Comparison of ENCODE assay signal across 28 mouse cellular contexts in genomic region chr11:31867976-31868375, GRCm38 (mm10). TPM values are rescaled to one million over a fixed set of nuclear protein-coding genes. Genes with fewer than 3 reads are reported as not detected.
DNase-seq lines count a peak whose midpoint lies in the region; ATAC-seq and TF ChIP-seq lines count a peak whose summit lies in the region.
"Had no signal": no experiment of that assay in that cellular context is flagged by ENCODE, and none has a peak within 500 bp of the region (broad histone marks: within the 10 kb centered on the region; RNA-seq: fewer than 3 reads in every experiment).

No protein-coding gene starts in this region.

- no peak overlapping the region for H3K4me3 ChIP-seq in bone marrow macrophage, adult 2 months (ENCODE audit: insufficient read depth, low read length)
- H3K4me3 ChIP-seq: embryonic facial prominence, embryonic 10.5 days; embryonic facial prominence, embryonic 13.5 days; forebrain, embryonic 10.5 days; forebrain, embryonic 13.5 days; gastrocnemius, adult 2 months; heart, adult 2 months; heart, embryonic 10.5 days; heart, embryonic 13.5 days; hindbrain, embryonic 15.5 days had no signal

- peak overlapping the region; percentile 7 for H3K27ac ChIP-seq in bone marrow macrophage, adult 2 months (ENCODE audit: insufficient read depth, low read depth, low read length)
- H3K27ac ChIP-seq: embryonic facial prominence, embryonic 10.5 days; embryonic facial prominence, embryonic 13.5 days; forebrain, embryonic 10.5 days; forebrain, embryonic 13.5 days; gastrocnemius, adult 2 months; heart, adult 2 months; heart, embryonic 10.5 days; heart, embryonic 13.5 days; hindbrain, embryonic 15.5 days had no signal

- ATAC-seq in megakaryocyte progenitor cell, adult 5-6 weeks (replicated peaks; ENCODE audit: poor library complexity): 0 out of 2 replicates have a peak, but pooled peaks have one; percentile 6
- ATAC-seq in erythroblast, adult 5-6 weeks (replicated peaks; ENCODE audit: low FRiP score, poor library complexity, severe bottlenecking): no peak
- ATAC-seq: forebrain, embryonic 13.5 days; forebrain, embryonic 16.5 days; intestine, postnatal 0 days had no signal

- no peak for TF ChIP-seq POLR2A in bone marrow macrophage, adult 2 months (IDR thresholded peaks at IDR 0.05; ENCODE audit: borderline replicate concordance, low read depth, low read length)

- no peak for TF ChIP-seq CTCF in bone marrow macrophage, adult 2 months (IDR thresholded peaks at IDR 0.05; ENCODE audit: low read depth, low read length)

- H3K4me1 ChIP-seq in bone marrow macrophage, adult 2 months (ENCODE audit: control insufficient read depth, insufficient read depth, low read length): peaks cover 31% of the 10 kb centered on the region

- peak; percentile 32 for DNase-seq in 3T3-L1 (ENCODE audit: low read depth, low spot score)
- peak; percentile 87 for DNase-seq in 416B (ENCODE audit: low read depth)
- DNase-seq in gastrocnemius, postnatal 36 days: no peak
- DNase-seq in layer of hippocampus, postnatal 36 days: no peak
- DNase-seq: adrenal gland, postnatal 10 days; adrenal gland, postnatal 36 days; B cell, adult 2 months; cerebellum, adult 11-12 months; cerebellum, adult 8-10 months; cerebellum, postnatal 10 days; embryo, embryonic 11 days; gastrocnemius, adult 2 months; gastrocnemius, postnatal 14 days; heart, adult 2 months; heart, postnatal 14 days; heart, postnatal 4 days had no signal

- intact Hi-C loops in gastrocnemius, postnatal 36 days (cut with DNase I): no loop called here

RNA-seq across cellular contexts. Expression of gene Cpeb4, which starts 4.0 kb away (rescaled TPM):
- polyA plus RNA-seq in bone marrow macrophage, adult 2 months (2012; ENCODE audit: insufficient read depth, insufficient read length, missing spikeins): 43.4 and 46.6 TPM in 2 replicates
- total RNA-seq in megakaryocyte progenitor cell, adult 5-6 weeks (2015): 9.4 and 15.3 TPM in 2 replicates
- total RNA-seq in megakaryocyte progenitor cell, adult 5-6 weeks (2017): 7.7 and 8.3 TPM in 2 replicates
- 10 to 100 TPM; 69.8 to 83.8 TPM for total RNA-seq in gastrocnemius, postnatal 36 days (2021)
- total RNA-seq in erythroblast, adult 5-6 weeks (2015; ENCODE audit: low replicate concordance): 1,203 and 1,240 TPM in 2 replicates
- total RNA-seq in erythroblast, adult 5-6 weeks (2017; ENCODE audit: low replicate concordance): 858 and 892 TPM in 2 replicates
- total RNA-seq in layer of hippocampus, postnatal 36 days (2021): 100 to 1,000 TPM; 156 to 163 TPM

Comparison
In these comparisons a context has a peak if more than half of its experiments do, and no peak if none do; other contexts are left out.
1. DNase-seq: peak in 3T3-L1 (single experiment) and 416B (single experiment); none in gastrocnemius, postnatal 36 days (0 of 2) and layer of hippocampus, postnatal 36 days (0 of 2).
2. RNA of gene Cpeb4, which starts 4.0 kb away (total RNA-seq): 858 to 1,240 TPM in erythroblast, adult 5-6 weeks, 156 to 163 TPM in layer of hippocampus, postnatal 36 days and 69.8 to 83.8 TPM in gastrocnemius, postnatal 36 days; 7.7 to 15.3 TPM in megakaryocyte progenitor cell, adult 5-6 weeks; every median in the first group is over 4 times any median in the second.